Mouse (Mus musculus) neutrophil, adult 5-6 weeks (primary cell): Measurements from ENCODE around the gene Ccdc30. TPM values are rescaled to one million over a fixed set of nuclear protein-coding genes. Genes with fewer than 3 reads are reported as not detected.

ENCODE experiments used
- ATAC-seq: fragments of 151-379, 151-347 bp; 2 replicates; pipeline ENCODE4 v1.8.0; 2017; ENCODE audit warnings: mild to moderate bottlenecking, moderate TSS enrichment; ENCODE audit not compliant: insufficient number of reproducible peaks, poor library complexity, low FRiP score, severe bottlenecking; ENCODE audit errors: extremely low read depth
- total RNA-seq: library from RNA; stranded (forward); fragments of 200-1000 nt; gene quantifications from 2 replicates; pipeline ENCODE4 v1.2.3, GENCODE M21; 2017

Gene Ccdc30
- total RNA-seq = 0.93 and 2.5 TPM in 2 replicates

DNA sequence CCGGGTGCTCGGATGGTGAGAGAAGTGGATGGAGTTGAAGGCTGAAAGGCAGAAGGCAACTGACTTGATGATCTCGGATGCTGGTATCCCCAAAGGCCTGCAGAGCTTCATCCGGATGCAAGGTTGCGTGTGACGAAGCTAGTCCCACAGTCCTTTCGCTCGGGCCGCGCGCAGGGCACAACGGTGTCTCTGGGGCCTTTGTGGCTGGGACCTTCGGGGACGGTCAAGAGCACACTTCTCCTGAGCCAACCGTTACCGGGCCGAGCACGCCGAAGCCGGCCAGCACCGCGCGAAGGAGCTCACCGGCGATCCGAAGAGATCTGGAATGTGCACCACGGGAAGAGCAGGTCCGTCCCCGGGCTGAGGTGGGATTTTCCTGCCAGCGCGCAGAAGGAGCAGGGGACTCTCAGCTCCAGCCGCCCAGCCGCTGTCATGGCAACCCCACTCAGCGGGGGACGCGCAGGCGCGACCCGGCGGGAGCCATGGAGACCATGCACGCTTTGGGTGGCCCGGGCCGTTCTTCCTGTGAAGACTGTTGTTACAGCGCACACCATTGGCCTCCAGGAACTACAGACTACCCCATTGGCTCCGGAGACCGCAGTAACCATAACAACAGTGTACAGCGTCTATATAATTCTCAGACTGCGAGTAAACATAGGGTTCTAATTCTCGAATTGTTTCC lies at the start of gene Ccdc30:
Ccdc30 (minus strand) TSS at position 450 of the 682 bp plus-strand sequence.
- ATAC-seq = peak; percentile 89

DNA sequence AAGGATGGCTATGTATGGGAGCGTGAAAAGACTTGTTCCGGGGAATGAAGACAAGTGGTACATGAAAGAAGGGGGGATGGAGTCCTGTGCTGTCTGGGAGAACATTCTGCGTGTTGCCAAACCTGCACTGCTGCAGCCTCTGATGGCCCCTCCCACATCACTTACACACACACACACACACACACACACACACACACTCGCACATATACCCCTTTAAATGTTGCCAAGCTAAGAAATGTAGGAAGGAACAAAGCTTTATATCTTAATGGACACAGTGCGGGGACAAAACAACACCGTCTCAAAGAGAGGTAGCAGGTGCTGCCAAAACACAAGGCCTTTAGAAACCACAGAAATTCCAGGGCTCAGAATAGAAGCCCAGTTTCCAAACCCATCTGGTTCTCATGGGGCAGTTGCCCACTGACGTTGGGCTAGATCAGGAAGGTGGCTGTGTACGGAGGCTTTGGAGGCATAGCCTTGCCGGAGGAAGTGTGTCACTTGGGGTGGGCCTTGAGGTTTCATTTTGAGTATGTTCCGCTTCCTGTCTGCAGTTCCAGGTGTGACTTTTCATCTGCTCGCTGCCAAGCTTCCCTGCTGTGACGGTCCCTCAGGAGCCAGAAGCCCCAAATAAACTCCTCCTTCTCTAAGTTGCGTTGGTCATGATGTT lies 48.6 kb upstream of the Ccdc30 start:
- ATAC-seq = peak; percentile 86

DNA sequence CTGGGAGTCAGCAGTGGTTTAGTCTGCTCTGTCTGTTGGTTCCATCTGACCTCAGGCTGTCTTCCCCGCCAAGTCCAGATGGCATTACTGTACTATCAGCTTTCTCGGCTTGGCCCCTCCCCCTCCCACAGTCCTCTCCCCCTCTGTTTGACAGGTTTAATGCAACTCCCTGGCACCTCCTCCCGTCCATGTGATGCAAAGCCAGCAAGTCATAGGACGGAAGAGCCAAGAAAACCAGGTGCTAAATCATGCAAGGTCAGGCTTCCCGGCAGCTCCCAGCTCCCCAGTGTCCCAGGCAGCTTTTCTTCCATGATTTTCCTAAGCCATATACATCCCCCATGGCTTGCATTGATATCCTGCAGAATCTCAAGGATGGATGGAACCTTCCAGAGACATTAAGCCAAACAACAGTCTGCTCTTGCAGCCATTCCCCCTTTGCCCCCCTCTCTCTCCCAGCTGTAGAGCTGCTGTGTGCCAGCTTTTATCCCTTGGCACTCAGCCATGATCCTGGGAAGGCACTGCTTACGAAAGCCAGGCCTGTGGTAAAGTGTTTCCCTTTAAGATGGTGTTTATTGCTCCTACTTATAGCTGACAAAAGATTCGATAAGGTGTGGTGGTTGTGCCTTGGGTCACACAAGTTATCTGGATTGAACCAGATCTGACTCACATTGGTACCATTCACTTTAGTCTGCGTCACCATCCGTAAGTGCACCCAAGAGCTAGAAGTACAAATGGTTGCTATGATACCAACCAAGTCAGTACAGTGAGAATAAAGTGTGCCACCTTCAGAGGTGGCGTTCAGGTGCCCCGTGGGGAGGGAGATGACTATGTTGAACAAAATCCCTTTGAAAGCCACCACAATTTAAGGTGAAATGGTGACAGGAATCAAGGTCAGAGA lies 47.8 kb upstream of the Ccdc30 start:
- no peak for ATAC-seq

DNA sequence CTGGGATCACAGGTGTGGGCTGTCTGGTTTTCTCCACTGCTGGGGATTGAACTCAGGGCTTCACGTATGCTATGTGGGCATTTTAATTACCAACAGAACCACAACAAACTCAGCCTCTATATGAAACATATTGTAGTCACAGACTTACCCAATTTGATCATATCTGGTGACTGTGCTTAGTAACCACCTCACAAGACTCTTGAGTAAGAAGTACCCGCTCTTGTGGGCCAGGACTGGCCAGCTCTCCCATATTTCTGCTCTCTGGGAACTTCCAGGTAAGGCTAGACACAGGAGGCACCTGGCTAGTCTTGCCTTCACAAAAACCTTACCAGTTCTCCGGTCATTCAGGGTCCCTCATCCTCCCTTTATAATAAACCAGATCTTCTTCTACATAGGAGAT lies 47.1 kb upstream of the Ccdc30 start:
- ATAC-seq = no peak

DNA sequence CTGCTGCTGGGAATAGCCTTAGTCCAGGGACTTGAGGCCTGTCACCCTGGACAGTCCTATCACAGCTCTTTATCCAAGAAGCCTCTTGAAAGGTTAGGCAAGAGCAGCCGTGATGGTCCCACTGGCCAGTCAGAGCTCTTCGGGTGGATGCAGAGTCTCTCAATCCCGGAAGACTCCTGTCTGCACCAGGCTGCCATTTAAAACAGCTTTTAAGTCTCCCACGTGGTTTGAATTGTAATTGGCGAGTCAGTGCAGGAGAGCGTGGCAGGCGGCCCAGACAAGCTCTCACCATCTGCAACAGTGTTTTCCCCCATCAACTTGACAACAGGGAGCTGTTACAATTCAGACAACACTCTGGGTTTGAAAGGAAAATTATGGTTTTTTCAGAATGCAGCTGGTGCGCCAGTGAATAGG lies 45.4 kb upstream of the Ccdc30 start:
- ATAC-seq = no peak

DNA sequence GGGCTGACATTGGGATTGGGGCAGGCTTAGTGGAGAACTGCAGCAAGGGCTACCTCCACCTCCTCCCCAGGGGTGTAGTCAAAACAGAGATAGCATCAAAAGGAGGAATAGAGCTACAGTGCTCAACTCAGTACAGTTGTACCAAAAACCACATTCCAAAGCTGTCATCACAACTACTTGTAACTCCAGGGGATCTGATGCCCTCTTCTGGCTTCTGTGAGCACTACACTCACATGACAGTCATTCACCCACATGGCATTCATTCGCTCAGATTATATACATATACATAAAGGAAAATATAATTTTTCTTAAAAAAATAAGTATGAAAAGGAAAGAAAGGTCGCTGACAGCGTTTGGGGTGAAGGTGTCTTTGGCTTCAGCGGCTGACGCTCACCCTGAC lies 45.0 kb upstream of the Ccdc30 start:
- no peak for ATAC-seq

DNA sequence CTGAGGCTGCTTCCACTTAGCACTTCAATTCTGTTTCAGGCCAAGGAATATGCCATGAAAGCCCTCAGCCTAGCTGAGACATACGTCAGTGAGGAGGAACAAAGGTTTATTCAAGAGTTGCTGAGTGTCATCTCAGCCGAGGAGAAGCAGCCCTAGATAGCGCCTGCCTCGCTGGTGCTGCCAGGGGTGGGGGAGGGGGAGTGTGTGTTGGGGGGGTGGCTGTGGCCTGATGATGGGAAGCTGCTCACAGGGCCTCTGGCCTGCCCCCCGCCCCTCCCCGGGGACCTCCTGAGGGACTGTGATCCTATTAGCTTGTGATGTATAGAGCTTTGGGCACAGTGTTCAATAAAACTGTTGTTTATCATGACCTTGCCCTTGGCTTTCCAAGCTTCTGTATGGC lies 38.2 kb upstream of the Ccdc30 start:
- no peak for ATAC-seq

DNA sequence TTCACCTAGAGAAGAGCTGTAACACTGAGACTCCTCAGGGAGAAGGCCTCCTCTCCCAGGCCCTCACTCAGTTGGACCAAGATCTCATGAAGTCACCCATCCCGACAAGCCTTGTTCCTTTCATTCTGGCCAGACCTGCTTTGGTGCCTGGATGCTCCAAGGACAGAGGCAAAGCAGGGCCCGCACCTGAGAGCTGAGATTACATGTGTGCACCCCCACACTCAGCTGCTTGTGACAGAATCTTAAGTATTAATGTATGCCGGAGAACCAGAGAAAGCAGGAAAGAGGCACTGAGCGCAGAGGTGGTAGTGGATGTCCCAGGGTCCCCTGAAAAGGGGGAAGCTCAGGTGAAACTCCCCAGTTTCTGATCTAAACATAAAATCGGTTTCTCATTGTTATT lies 37.8 kb upstream of the Ccdc30 start:
- ATAC-seq = no peak

DNA sequence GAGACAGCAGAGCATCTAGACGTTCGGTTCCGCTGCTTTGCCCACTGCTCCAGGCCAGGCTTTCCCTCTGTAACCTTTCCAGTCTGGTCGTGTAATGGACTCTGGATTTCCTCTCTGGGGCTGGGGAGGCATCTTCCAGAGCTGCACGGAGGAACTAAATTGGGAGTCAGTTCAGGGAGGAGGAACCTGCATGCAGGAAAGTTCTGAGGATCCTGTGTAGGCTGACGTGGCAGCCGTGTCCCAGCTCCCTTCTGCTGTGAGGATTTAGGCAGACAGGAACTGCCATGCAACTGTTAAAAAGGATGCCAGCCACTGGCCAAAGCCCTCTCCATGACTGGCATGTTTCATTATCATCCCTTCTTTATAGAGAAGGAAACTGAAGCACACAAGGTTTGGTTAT lies 35.1 kb upstream of the Ccdc30 start:
- ATAC-seq = no peak

DNA sequence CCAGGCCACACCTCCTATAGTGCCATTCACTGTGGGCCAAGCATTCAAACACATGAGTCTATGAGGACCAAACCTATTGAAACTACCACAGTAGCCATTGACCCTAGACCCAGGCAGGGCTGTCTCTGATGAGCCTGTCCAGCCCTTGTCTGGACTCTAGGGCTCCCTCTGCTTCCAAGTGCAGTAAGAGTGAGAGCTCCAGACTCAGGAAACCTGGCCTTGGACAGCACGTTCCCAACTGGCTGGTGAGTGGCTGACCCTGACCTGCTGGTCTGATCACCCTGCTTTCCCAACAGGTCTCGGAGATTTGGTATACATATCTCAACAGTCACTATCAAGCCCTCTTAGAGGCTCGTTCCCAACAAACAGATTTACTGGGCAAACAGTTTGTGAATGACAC lies 32.5 kb upstream of the Ccdc30 start:
- no peak for ATAC-seq

DNA sequence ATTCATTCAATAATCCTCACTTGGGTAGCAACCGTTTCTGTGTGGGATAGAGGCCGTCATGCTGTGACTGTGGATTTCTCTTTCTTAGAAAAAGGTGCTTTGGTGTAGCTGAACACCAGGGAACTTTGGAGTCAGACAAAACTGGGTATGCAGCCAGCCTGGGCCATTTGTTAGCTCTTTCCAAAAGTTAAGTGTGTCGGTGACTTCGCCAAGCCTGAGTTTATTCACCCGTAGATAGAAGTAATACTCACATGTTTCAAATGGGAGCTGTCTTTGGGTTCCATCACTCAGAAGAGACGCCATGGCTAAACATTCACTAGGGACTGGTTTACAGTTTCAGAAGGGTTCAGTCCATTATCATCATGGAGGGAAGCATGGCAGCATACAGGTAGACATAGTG lies 31.9 kb upstream of the Ccdc30 start:
- ATAC-seq = no peak

DNA sequence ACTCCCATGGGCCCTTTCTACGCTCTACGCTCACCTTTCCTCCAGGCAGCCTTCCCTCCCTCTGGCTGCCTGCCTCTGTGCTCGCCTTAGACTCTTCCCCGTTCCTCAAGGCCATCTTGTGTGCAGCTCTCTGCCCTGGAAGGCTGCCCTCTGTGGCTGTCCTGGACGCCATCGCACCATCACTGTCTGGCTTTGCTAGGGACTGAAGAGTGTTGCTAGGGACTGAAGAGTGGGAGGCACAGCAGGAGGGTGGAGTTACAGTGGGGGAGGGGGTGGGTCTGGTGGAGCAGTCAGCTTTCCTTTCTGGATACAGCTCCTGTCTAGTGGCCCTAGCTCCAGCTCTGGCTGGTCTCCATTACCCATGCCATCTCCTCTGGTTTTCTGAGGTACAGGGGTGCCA lies 27.2 kb upstream of the Ccdc30 start:
- ATAC-seq = no peak

DNA sequence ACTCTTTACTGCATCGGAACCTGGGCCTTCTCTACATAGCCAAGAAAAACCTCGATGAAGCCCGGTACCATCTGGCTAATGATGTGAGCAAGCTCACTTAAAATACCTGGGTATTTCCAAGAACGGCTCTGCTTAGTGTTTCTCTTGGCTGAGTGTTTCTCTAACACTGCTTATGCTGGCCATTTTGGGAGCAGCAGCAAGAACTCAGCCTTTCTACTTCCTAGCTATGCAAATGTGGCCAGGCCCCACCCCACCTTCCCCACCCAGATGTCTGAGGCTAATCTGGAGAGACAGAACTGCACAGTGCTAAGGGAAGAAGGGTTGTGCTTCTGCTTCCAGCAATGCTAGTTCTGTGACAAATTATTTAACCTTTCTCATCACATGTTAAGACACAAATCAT lies 26.5 kb upstream of the Ccdc30 start:
- no peak for ATAC-seq

DNA sequence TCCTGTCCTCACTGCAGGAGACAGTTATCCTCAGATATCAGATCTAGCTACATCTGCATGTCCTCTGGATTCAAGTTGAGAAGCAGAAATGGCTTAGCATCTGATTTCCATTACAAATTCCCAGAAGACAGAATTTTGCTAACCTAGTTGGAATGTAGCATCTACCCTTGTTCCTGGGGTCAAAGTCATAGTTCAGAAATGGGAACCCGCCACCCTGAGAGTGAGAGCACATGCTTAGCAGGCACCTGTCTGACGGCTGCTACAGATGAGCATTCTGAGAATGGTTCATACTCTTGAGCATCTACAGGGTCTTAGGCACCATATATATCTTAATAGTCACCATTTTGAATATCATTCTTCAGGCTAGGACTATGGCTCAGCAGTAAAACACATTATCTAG lies 22.6 kb upstream of the Ccdc30 start:
- no peak for ATAC-seq

DNA sequence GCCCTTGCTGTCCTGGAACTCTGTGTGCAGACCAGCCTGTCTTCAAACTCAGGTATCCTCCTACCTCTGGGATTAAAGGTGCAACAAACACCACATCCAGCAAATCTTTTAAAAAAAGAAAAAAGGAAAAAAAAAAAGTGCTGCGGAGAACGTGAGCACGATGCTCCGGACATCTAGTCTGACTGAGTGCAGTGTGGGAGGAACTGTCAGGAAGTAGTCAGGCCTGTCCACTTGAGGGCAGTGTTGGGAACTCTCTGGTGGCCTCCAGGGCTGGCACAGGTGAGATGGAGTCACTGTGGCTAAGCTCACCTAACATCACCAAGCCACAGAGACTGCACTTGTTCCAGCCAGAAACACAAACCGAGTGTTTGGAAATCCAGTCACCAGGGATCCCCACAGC lies 15.4 kb upstream of the Ccdc30 start:
- peak; percentile 56; the same call in 1 of the 2 replicates for ATAC-seq

DNA sequence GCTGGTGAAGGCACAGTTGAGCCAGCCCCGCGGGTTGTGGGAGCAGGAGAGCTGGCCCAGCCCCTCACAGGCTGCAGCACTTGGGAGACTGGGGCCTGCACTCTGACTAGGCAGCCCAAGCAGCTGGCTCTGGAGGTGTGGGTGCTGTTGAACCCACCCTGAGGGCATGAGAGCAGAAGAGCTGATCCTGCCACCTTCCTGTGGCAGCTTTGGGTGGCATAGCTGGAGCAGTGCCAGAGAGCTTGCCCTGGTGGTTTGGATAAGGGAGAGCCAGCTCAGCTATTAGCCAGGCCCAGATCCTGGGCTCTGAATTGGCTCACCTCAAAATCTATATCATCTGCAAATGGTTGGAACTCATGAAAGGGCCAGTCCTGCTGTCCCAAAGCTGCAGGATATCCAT lies 12.4 kb upstream of the Ccdc30 start:
- no peak for ATAC-seq

DNA sequence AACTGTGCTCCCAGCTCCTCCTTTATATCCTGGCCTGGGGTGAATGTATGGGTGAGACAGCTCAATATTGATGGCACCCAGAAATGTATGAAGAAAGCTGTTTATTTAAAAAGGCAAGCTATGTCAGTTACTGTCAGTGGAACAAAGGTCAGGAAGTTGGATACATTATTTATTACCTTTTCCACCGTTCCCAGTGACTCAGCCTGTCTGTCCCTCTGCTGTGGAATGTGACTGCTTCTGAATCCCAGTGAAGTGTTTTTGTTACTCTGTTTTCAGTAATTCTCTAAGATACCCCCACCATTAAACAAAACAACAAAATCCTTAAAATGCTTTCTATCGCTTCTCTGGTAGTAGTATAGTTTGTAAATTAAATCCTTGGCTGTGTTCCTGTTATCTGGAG lies 10.3 kb upstream of the Ccdc30 start:
- no peak for ATAC-seq

DNA sequence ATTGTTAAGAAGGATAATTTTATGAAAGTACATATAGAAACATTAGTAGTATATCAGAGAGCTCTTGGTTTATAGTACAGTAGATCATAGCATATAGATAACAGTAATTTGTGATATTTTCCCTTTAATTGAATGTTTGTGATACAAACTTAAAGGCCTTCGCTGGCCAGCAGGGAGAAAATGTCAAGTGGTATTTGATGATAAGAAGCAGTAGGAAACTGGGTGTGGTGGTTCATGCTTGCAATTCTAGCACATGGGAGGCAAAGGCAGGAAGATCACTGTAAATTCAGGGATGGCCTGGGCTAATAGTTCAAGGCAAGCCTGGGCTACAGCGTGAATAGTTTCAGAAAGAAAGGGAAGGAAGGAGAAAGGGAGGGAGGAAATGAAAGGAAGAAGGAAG lies 9.8 kb upstream of the Ccdc30 start:
- ATAC-seq = no peak

DNA sequence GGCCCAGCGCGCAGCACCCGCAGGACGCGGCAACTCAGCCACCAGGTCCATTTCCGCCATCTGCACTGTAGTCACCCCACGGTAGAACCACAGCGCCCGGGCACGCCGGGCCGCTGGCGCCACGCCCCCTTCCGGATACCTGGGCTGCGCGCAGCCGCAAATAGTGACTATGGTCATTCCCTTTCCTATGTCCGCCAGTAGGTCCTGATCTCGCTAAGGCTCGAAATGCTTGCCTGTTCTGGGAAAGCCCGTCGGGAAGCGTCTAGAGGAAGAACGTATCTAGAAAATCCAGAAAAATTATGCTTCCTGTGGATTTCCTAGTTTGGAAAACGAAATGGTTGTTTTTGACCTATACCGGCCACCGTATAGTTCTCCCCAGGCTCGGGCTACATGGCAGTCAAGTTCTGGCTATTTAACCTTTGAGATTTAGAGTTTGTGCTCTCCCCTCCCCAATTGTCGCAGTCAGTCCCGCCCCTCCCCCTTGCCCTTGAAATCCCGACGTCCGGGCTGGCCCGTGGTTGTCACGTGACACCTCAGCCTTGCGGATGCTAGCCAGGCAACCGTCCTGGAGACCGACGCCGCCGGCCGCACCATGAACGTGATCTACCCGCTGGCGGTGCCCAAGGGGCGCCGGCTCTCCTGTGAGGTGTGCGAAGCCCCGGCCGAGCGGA lies 7.1 kb upstream of the Ccdc30 start, which contains the start of the genes Ppcs and Zmynd12:
Ppcs (minus strand) TSS at position 127 of the 671 bp plus-strand sequence.
Zmynd12 (plus strand) TSS at position 521 of the 671 bp plus-strand sequence.
- peak; percentile 84 for ATAC-seq
